Mouse (Mus musculus) Patski (cell line): ENCODE measurements around the gene Basp1. TPM values are rescaled to one million over a fixed set of nuclear protein-coding genes. Genes with fewer than 3 reads are reported as not detected.

Experiments
- ATAC-seq: fragments of 100-300 bp; one replicate; pipeline ENCODE4 v1.8.0; 2021
- CTCF ChIA-PET: fragments of 350-600 bp; sonication (Branson Sonifier 250); formaldehyde crosslinking; loops from one replicate; lab custom pipeline; 2022; ENCODE audit warnings: inconsistent platforms; lab: Charles Lee
- POLR2A ChIA-PET: fragments of 350-600 bp; sonication (Branson Sonifier 250); formaldehyde crosslinking; loops from one replicate; lab custom pipeline; 2022; ENCODE audit warnings: antibody characterized with exemption, inconsistent platforms; lab: Charles Lee
- DNase-seq: peaks from one replicate; pipeline ENCODE4 v3.0.0-alpha.2; 2011; ENCODE audit warnings: low read depth, low spot score
- H3K27me3 ChIP-seq: fragments of 371-371 bp; one replicate; pipeline ENCODE4 v1.5.1; 2021
- CTCF ChIP-seq: fragments of 100-300 bp; IDR thresholded peaks from one replicate; pipeline ENCODE4 v1.5.1; 2021
- in situ Hi-C: fragments of 300-500 bp; cut with MboI; formaldehyde crosslinking; loops from 3 replicates; pipeline ENCODE4 v1.11.1; 2018; ENCODE audit warnings: low pct_unique_long_range_greater_than_20kb, mixed read lengths
- polyA plus RNA-seq: library from polyadenylated mRNA; unstranded; gene quantifications from one replicate; pipeline ENCODE4 v1.2.3, GENCODE M21; 2021

The Basp1 gene
- polyA plus RNA-seq, 1 experiment from 2014 or later, result 113 TPM

DNA sequence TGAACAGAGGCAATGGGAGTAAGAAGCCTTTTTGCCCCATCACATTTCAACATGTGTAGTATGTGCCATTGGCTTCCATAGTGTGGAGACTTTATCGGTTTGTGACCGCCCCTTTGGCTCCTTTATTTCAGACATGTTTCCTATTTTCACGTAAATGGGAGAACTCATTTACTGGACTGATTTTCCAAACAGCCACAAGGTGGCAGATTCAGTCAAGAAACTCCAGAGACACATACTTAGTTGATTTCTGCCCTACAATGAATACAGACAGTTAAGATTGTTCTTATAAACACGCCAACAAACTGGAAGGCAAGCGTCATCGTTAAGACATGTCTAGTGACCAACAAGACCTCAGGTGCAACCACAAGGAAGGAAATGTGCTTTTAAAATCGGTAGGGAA lies 15.0 kb upstream of the Basp1 start:
- in situ Hi-C loops, result loop anchor here (10.0 kb wide), 1 partner anchor 546 kb away; no protein-coding TSS in a partner anchor
- peak; percentile 69 for ATAC-seq
- DNase-seq, result no peak
- ChIA-PET POLR2A (no interaction called here), CTCF (interaction anchor here (0.7 to 1.4 kb wide), 3 partner anchors 13 to 333 kb away, joined by 3 read pairs; no protein-coding TSS in a partner anchor)
- TF ChIP-seq CTCF, result peak; percentile 78
- H3K27me3 ChIP-seq, result no peaks in the 10 kb centered on the region

DNA sequence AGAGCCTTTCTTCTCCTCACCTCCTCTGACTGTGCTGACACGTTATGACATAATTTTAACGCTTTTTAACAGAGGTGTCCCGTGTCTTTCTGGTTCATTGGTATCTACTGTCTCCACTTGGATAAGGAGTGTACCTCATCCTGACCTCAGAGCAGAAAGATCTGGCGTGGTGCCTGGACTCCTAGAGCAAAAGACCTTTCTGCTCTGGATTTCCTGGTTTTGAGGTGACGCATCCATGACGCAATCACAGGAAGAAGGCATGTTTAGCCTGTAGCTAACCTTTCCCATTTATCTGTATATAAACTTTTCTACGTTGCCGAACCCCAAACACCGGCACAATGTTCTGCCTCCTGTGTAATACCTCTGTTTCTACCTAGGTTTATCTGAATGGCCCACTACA lies 6.7 kb upstream of the Basp1 start:
- DNase-seq (no peak), ATAC-seq (no peak)
- ChIA-PET POLR2A (no interaction called here), CTCF (no interaction called here)
- no peak for TF ChIP-seq CTCF
- in situ Hi-C loops, result loop anchor here (10.0 kb wide), 1 partner anchor 555 kb away; no protein-coding TSS in a partner anchor
- H3K27me3 ChIP-seq, result no peaks in the 10 kb centered on the region

DNA sequence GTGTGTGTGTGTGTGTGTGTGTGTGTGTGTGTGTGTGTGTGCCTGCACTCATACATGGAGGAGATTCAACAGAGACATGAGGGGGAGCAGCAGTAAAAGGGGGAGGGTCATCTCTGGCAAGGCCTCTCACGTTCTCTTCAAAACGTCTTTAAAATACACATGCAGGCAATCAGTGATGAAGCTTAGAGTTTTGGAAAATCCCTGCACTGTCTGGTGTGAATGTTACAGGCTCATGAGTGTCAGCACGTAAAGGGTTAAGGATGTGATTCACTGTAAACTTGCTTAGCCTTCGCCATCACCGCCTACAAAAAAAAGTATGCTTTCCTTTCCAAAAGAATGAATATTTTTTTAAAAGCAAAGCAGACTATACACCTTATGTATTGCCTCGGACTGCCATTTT lies 2.8 kb upstream of the Basp1 start:
- no peaks in the 10 kb centered on the region for H3K27me3 ChIP-seq
- no peak for TF ChIP-seq CTCF
- CTCF ChIA-PET, result interaction anchor here (0.8 to 5.3 kb wide), 3 partner anchors 12 to 368 kb away, joined by 3 to 46 read pairs (median 3); no protein-coding TSS in a partner anchor
- POLR2A ChIA-PET, result no interaction called here
- no peak for ATAC-seq
- in situ Hi-C loops, result loop anchor here (5.0 to 10.0 kb wide), 4 partner anchors 262 to 824 kb away; no protein-coding TSS in a partner anchor
- no peak for DNase-seq

DNA sequence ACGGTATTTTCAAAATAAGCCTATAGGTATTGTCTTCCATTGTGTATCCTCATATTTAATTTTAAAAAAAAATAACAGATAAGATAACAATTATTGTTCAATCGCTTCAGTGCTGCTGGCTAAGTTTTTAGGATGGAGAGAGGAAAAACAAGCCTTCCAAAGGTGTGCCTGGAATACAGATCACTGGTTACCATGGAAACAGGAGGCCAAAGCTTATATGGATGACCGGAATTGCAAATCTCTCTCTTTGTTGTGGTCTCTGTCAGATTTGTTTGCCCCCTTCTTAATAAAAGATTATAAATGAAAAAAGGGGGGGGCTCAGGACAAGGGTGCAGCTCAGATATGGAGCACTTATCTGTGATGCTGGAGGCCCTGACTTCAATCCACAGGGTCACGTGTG lies 2.4 kb upstream of the Basp1 start:
- TF ChIP-seq CTCF, result no peak
- ChIA-PET POLR2A (no interaction called here), CTCF (interaction anchor here (0.8 to 5.3 kb wide), 5 partner anchors 8 to 379 kb away, joined by 3 to 46 read pairs (median 3); no protein-coding TSS in a partner anchor)
- ATAC-seq (no peak), DNase-seq (no peak)
- no peaks in the 10 kb centered on the region for H3K27me3 ChIP-seq
- in situ Hi-C loops, result loop anchor here (5.0 to 10.0 kb wide), 4 partner anchors 261 to 824 kb away; no protein-coding TSS in a partner anchor

- CTCF ChIA-PET, result interaction anchor here (0.7 to 5.3 kb wide), 16 partner anchors 9 to 938 kb away, joined by 3 to 46 read pairs (median 3); no protein-coding TSS in a partner anchor
These were observed 1.2 kb upstream of the Basp1 start for GRCm38 (mm10) chr15:25414747-25415119.

DNA sequence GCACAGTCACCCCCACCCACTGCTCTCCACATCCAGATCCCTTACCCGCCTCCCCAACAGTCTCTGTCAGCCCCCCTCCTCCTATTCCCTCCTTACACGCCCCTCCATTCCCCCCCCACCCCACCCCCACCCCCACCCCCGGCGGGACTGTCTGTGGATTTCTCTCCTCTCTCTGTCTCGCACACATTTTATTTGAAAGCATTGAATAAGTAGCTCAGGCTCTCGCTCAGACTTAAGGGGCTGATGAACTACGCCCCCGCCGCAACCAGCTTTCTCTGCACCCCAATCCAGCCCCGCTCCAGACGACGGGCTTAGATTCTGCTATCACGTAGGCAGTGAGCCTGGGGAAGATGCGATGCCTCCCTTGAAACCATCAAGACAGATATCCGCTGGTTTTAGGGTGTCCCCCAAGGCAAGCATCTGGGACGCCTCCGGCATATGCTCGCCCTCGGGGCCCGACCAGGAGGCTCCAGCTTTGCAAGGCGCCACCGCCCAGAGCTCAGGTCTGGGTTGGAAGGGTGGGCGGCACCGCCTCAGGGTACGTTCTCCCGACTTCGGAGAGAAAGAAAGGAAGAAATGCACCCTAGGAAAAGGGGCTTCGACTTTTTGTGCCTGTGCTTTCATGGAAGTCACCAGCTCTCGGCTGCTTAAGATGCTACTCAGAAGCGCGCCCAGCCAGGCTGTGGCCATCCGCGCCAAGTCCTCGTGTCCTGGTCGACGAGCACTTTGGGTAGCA lies 615 bp upstream of the Basp1 start:
- ChIA-PET CTCF (interaction anchor here (0.7 to 5.3 kb wide), 16 partner anchors 9 to 938 kb away, joined by 3 to 46 read pairs (median 3); no protein-coding TSS in a partner anchor), POLR2A (no interaction called here)
- in situ Hi-C loops, result loop anchor here (10.0 kb wide), 2 partner anchors 259 to 689 kb away; no protein-coding TSS in a partner anchor
- H3K27me3 ChIP-seq, result no peaks in the 10 kb centered on the region
- ATAC-seq, result peak; percentile 58
- DNase-seq, result no peak
- no peak for TF ChIP-seq CTCF

More at GRCm38 (mm10) chr15:25414747-25415119, 1.2 kb upstream of the Basp1 start:
- DNase-seq (no peak), ATAC-seq (peak; percentile 61)
- in situ Hi-C loops, result loop anchor here (5.0 to 10.0 kb wide), 4 partner anchors 260 to 822 kb away; no protein-coding TSS in a partner anchor
- no peaks in the 10 kb centered on the region for H3K27me3 ChIP-seq
- POLR2A ChIA-PET, result no interaction called here
- TF ChIP-seq CTCF, result peak; percentile 95

DNA sequence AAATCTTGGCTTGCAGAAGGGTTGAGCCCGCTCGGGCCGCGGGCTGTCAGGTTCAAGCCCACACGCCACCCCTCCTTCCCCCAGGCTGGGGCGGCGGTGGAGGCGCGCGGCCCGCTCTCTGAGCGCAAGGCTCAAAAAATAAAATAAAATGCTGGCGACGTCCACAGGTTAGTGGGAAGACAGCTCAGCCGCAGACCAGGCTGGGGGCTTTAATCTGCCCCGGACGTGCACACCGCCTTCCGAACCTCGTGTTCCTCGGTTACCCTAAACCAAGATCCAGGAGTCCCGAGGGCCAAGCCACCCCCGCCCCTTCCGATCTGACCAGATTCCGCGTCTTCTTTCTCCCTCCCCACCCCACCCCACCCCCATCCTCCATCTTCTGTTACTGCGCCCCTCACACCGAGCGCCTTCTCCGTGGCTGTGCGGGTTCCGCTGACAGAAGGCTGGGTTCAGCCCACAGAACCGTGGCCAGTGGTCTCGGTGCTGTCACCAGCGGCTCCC lies 753 bp downstream of the Basp1 start:
- ChIA-PET POLR2A (interaction anchor here (0.6 to 0.8 kb wide), 2 partner anchors 91 to 143 kb away, joined by 3 read pairs; no protein-coding TSS in a partner anchor), CTCF (interaction anchor here (2.1 to 5.3 kb wide), 2 partner anchors 89 to 365 kb away, joined by 5 to 46 read pairs; no protein-coding TSS in a partner anchor)
- TF ChIP-seq CTCF, result no peak
- in situ Hi-C loops, result loop anchor here (10.0 kb wide), 2 partner anchors 258 to 688 kb away; no protein-coding TSS in a partner anchor
- ATAC-seq (peak; percentile 23), DNase-seq (no peak)
- H3K27me3 ChIP-seq, result no peaks in the 10 kb centered on the region

DNA sequence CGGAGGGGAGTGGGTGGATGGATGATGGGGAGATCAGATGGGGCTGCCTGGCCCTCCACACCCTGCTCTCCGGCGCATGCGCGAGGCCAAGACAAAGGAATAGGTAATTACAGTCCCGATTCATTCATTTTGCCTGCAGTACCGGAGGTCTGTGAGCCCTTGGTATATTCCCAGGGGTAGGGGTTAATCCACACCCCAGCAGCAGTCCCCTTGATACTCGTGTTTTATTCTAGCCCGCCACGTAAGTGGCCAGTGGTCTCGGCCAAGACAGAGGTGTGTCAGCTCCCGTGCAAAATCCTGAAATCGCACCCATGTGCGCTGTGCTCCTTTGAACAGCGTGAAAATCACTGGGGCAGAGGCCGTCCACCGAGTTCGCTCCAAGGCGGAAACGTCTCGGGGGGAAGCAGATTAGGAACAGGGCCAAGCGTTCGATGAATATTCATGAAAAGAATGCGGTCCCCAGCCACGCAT lies 1.4 kb downstream of the Basp1 start:
- no peak for TF ChIP-seq CTCF
- in situ Hi-C loops, result loop anchor here (10.0 kb wide), 2 partner anchors 257 to 687 kb away; no protein-coding TSS in a partner anchor
- POLR2A ChIA-PET, result interaction anchor here (0.8 kb wide), 1 partner anchor 91 kb away, joined by 3 read pairs; no protein-coding TSS in a partner anchor
- ATAC-seq (peak; percentile 44), DNase-seq (no peak)
- no peaks in the 10 kb centered on the region for H3K27me3 ChIP-seq
- CTCF ChIA-PET, result interaction anchor here (1.6 to 5.3 kb wide), 2 partner anchors 22 to 364 kb away, joined by 3 to 46 read pairs; no protein-coding TSS in a partner anchor

GRCm38 (mm10) chr15:25411461-25411860 lies 2.1 kb downstream of the Basp1 start:
- in situ Hi-C loops, result loop anchor here (10.0 kb wide), 2 partner anchors 257 to 687 kb away; no protein-coding TSS in a partner anchor
- ATAC-seq (no peak), DNase-seq (no peak)
- ChIA-PET CTCF (interaction anchor here (1.6 to 5.3 kb wide), 2 partner anchors 22 to 363 kb away, joined by 3 to 46 read pairs; no protein-coding TSS in a partner anchor), POLR2A (interaction anchor here (0.6 kb wide), 1 partner anchor 28 kb away, joined by 3 read pairs; no protein-coding TSS in a partner anchor)
- no peak for TF ChIP-seq CTCF
- no peaks in the 10 kb centered on the region for H3K27me3 ChIP-seq

GRCm38 (mm10) chr15:25405926-25406325 lies 7.6 kb downstream of the Basp1 start:
- TF ChIP-seq CTCF, result no peak

More at GRCm38 (mm10) chr15:25405926-25406325, 7.6 kb downstream of the Basp1 start:
- DNase-seq (no peak), ATAC-seq (no peak)
- in situ Hi-C loops, result no loop called here
- ChIA-PET POLR2A (interaction anchor here (0.6 kb wide), 1 partner anchor 142 kb away, joined by 11 read pairs; no protein-coding TSS in a partner anchor), CTCF (interaction anchor here (2.4 kb wide), 1 partner anchor 8 kb away, joined by 7 read pairs; no protein-coding TSS in a partner anchor)
- no peaks in the 10 kb centered on the region for H3K27me3 ChIP-seq
